Mouse (Mus musculus) stomach, adult 2 months (tissue): ENCODE measurements around the gene Gm7879. TPM values are rescaled to one million over a fixed set of nuclear protein-coding genes. Genes with fewer than 3 reads are reported as not detected.

Experiments
- polyA plus RNA-seq: library from polyadenylated mRNA; depleted of rRNA; stranded (reverse); fragments of >200 nt; gene quantifications from 2 replicates; pipeline ENCODE4 v1.2.3, GENCODE M21; 2012; rRNA removed

Gm7879 gene
- not detected in 2 replicates for polyA plus RNA-seq

DNA sequence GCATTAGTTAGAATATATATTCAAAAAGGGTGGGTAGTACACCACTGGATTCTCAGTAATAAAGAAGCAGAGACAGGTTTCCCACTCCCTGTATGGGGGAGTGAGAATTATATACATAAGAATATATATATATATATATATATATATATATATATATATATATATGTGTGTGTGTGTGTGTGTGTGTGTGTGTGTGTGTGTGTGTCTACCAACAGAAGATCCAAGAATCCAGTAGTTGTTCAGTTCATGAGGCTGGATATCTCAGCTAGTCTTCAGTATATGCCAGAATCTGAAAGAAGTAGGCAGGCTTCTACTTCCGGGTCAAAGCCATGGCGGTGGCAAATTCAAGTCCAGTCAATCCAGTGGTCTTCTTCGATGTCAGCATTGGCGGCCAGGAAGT is at the start of gene Gm7879:
Gene Gm7879, plus strand, starts transcription at position 301 of the 400 bp plus-strand sequence.

DNA sequence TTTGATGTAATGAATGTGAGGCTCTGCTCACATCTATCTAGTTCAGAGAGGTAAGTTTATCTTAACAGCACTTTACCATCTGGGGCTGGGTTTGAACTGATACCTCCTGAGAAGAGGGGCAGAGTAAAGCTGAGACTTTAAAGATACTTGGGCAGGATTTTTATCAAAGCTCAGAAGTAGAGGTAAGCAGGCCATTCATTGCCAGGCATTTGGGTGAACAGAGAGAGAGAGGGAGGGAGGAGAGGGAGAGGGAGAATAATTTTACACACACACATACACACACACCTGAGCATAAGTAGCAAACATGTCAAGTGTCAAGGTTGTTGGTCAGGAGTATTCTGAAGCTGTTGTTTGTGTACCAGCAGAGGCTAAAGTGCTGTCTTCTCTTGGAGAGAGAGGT is 44.7 kb upstream of the Gm7879 start, which contains the start of gene Cd38:
Gene Cd38, plus strand, starts transcription at position 301 of the 400 bp plus-strand sequence.

Other genes starting within 250 kb of the Gm7879 start
- gene Bst1, start 94.3 kb upstream of the Gm7879 start, polyA plus RNA-seq = 0.09 and 0.17 TPM in 2 replicates
- 3.6 and 6.0 TPM in 2 replicates for gene Fbxl5, start 91.5 kb upstream of the Gm7879 start, polyA plus RNA-seq
- 0.58 and 1.0 TPM in 2 replicates for gene Cd38, start 44.6 kb upstream of the Gm7879 start, polyA plus RNA-seq
- 21.4 and 28.6 TPM in 2 replicates for gene Fgfbp1, start 68.6 kb downstream of the Gm7879 start, polyA plus RNA-seq
- 4.3 and 5.5 TPM in 2 replicates for gene Prom1, start 188.9 kb downstream of the Gm7879 start, polyA plus RNA-seq